Mouse (Mus musculus) liver, embryonic 16.5 days (tissue): ENCODE results near the gene Bhlha9. TPM values are rescaled to one million over a fixed set of nuclear protein-coding genes. Genes with fewer than 3 reads are reported as not detected.

Source experiments
- ATAC-seq: fragments of 200-750 bp; cut with Nextera tagmentation; 2 replicates; pipeline ENCODE4 v1.8.0; 2017; ENCODE audit warnings: low read depth, mild to moderate bottlenecking, moderate number of reproducible peaks, moderate library complexity
- H3K27ac ChIP-seq: fragments of 300-500 bp; sonication (generic); 2 replicates; pipeline ENCODE4 v1.5.1; 2014; ENCODE audit warnings: mild to moderate bottlenecking, low read length
- H3K27me3 ChIP-seq: fragments of 300-500 bp; sonication (generic); 2 replicates; pipeline ENCODE4 v1.6.1; 2014; ENCODE audit warnings: low read depth, low read length, mixed read lengths; ENCODE audit not compliant: control insufficient read depth, insufficient read depth
- H3K36me3 ChIP-seq: fragments of 300-500 bp; sonication (generic); 2 replicates; pipeline ENCODE4 v1.6.1; 2014; ENCODE audit warnings: mild to moderate bottlenecking; ENCODE audit not compliant: control insufficient read depth, insufficient read depth
- H3K4me1 ChIP-seq: fragments of 300-500 bp; sonication (generic); 2 replicates; pipeline ENCODE4 v1.6.1; 2014; ENCODE audit warnings: low read depth, low read length, mixed read lengths; ENCODE audit not compliant: control insufficient read depth
- H3K4me2 ChIP-seq: fragments of 300-500 bp; sonication (generic); 2 replicates; pipeline ENCODE4 v1.6.1; 2014; ENCODE audit warnings: low read depth, low read length, mixed read lengths
- H3K4me3 ChIP-seq: fragments of 300-500 bp; sonication (generic); 2 replicates; pipeline ENCODE4 v1.5.1; 2014; ENCODE audit warnings: low read depth, mild to moderate bottlenecking, low read length
- H3K9ac ChIP-seq: fragments of 300-500 bp; sonication (generic); 2 replicates; pipeline ENCODE4 v1.6.1; 2014; ENCODE audit warnings: low read depth, low read length
- H3K9me3 ChIP-seq: fragments of 300-500 bp; sonication (generic); replicated peaks from 2 replicates; pipeline ENCODE4 v1.6.1; 2016; ENCODE audit warnings: low read length; ENCODE audit not compliant: control insufficient read depth
- WGBS: fragments of 180-500 bp; shearing (Covaris S2); extraction: QIAGEN DNeasy Blood & Tissue Kit; methylation state at CpG from one replicate; pipeline ENCODE4 v1.1.7; 2014; ENCODE audit not compliant: insufficient replicate concordance; 5-methylcytosine and 5-hydroxymethylcytosine counted together
- polyA plus RNA-seq: library from polyadenylated mRNA; unstranded; fragments of >200 nt; fragmentation: Nextera tagmentation; extraction: Ambion mirVana; gene quantifications from 2 replicates; pipeline ENCODE4 v1.2.1, GENCODE M21; 2015

The Bhlha9 gene
- polyA plus RNA-seq, 1 experiment from 2014 or later, result not detected

GRCm38 (mm10) chr11:76639269-76639985, 32.8 kb upstream of the Bhlha9 start:
- 72% methylated on average over 17 of the region's 17 CpGs for WGBS
- H3K36me3 ChIP-seq, result no peaks in the 10 kb centered on the region
- H3K27ac ChIP-seq, result no peak overlapping the region
- no peak overlapping the region for H3K9ac ChIP-seq
- H3K4me1 ChIP-seq, result no peaks in the 10 kb centered on the region
- ATAC-seq, result no peak
- H3K9me3 ChIP-seq, result no peaks in the 10 kb centered on the region
- H3K27me3 ChIP-seq, result no peaks in the 10 kb centered on the region
- no peak overlapping the region for H3K4me2 ChIP-seq
- H3K4me3 ChIP-seq, result no peak overlapping the region

DNA sequence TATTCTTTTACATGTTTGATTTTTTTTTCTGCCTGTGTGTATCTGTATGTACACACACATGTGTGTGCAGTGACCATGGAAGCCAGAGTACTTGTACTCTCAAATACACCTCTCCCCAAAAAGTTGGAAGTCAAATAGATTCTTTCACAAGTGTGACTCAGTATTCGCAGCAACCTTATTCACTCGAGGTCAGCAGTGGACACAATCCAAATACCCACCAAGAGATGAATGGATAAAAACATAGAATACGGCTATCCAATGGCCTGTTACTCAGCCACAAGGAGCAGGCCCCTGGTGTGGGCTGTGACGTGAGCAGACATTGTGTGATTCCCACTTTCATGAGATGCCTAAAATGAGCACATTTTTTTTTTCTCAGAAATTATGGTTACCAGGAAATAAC, 32.0 kb upstream of the Bhlha9 start:
- no peak for ATAC-seq
- no peaks in the 10 kb centered on the region for H3K9me3 ChIP-seq
- WGBS, result 52% methylated on average over 4 of the region's 4 CpGs
- no peaks in the 10 kb centered on the region for H3K4me1 ChIP-seq
- no peak overlapping the region for H3K9ac ChIP-seq
- no peak overlapping the region for H3K4me3 ChIP-seq
- no peak overlapping the region for H3K27ac ChIP-seq
- no peaks in the 10 kb centered on the region for H3K36me3 ChIP-seq
- H3K27me3 ChIP-seq, result peaks cover 5% of the 10 kb centered on the region
- no peak overlapping the region for H3K4me2 ChIP-seq

GRCm38 (mm10) chr11:76644257-76644656, 28.0 kb upstream of the Bhlha9 start:
- no peak overlapping the region for H3K4me3 ChIP-seq
- H3K36me3 ChIP-seq, result no peaks in the 10 kb centered on the region
- H3K9ac ChIP-seq, result no peak overlapping the region
- no peaks in the 10 kb centered on the region for H3K4me1 ChIP-seq
- H3K9me3 ChIP-seq, result no peaks in the 10 kb centered on the region
- H3K27me3 ChIP-seq, result peaks cover 16% of the 10 kb centered on the region
- WGBS, result 63% methylated on average over 6 of the region's 6 CpGs
- no peak overlapping the region for H3K27ac ChIP-seq
- ATAC-seq, result no peak
- H3K4me2 ChIP-seq, result no peak overlapping the region

DNA sequence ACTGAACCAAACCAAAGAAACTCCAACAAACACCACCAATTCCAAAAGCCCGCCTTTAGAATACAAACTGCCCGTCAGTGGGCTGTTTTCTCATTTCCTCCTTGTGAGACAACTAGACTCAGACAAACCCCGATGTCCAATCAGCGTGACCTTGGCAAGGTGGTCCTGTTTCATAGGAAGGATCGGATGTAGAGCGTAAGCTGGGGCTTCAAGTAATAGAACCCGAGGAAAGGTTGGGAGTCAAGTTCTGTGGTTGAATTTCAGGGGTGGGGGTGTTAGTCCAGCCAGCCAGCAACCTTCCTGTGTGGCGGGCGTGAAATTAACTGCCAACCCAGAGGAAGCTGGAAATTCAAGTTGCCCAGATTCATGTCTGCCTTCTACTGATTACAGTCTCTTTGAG, 27.2 kb upstream of the Bhlha9 start:
- Histone ChIP-seq H3K9ac (no peak overlapping the region), H3K4me2 (no peak overlapping the region), H3K9me3 (no peaks in the 10 kb centered on the region), H3K4me3 (no peak overlapping the region), H3K27ac (no peak overlapping the region), H3K36me3 (no peaks in the 10 kb centered on the region), H3K27me3 (peaks cover 16% of the 10 kb centered on the region), H3K4me1 (no peaks in the 10 kb centered on the region)
- 29% methylated on average over 9 of the region's 9 CpGs for WGBS
- ATAC-seq, result no peak

GRCm38 (mm10) chr11:76645955-76646354, 26.3 kb upstream of the Bhlha9 start:
- Histone ChIP-seq H3K27me3 (peaks cover 16% of the 10 kb centered on the region), H3K4me2 (peak overlapping the region; percentile 3; the same call in 1 of the 2 replicates), H3K4me3 (no peak overlapping the region), H3K4me1 (no peaks in the 10 kb centered on the region), H3K9me3 (no peaks in the 10 kb centered on the region), H3K36me3 (no peaks in the 10 kb centered on the region), H3K9ac (no peak overlapping the region), H3K27ac (no peak overlapping the region)
- under 1% methylated on average over 19 of the region's 19 CpGs for WGBS
- ATAC-seq, result no peak

- no peak overlapping the region for H3K27ac ChIP-seq
- H3K36me3 ChIP-seq, result no peaks in the 10 kb centered on the region
- H3K4me3 ChIP-seq, result no peak overlapping the region
- no peak overlapping the region for H3K9ac ChIP-seq
- WGBS, result 11% methylated on average over 7 of the region's 7 CpGs
- H3K27me3 ChIP-seq, result peaks cover 16% of the 10 kb centered on the region
- no peak overlapping the region for H3K4me2 ChIP-seq
- no peaks in the 10 kb centered on the region for H3K9me3 ChIP-seq
- ATAC-seq, result no peak
- no peaks in the 10 kb centered on the region for H3K4me1 ChIP-seq
Observed at GRCm38 (mm10) chr11:76647062-76647461, 25.2 kb upstream of the Bhlha9 start.

- Histone ChIP-seq H3K4me1 (no peaks in the 10 kb centered on the region), H3K36me3 (no peaks in the 10 kb centered on the region), H3K9ac (no peak overlapping the region), H3K4me3 (no peak overlapping the region), H3K27ac (no peak overlapping the region), H3K27me3 (peaks cover 16% of the 10 kb centered on the region), H3K9me3 (no peaks in the 10 kb centered on the region), H3K4me2 (no peak overlapping the region)
- ATAC-seq, result no peak
- 3% methylated on average over 9 of the region's 9 CpGs for WGBS
Observed at GRCm38 (mm10) chr11:76647500-76647899, 24.8 kb upstream of the Bhlha9 start.

GRCm38 (mm10) chr11:76650862-76651560, 21.3 kb upstream of the Bhlha9 start:
- ATAC-seq, result no peak
- WGBS, result 52% methylated on average over 13 of the region's 14 CpGs

DNA sequence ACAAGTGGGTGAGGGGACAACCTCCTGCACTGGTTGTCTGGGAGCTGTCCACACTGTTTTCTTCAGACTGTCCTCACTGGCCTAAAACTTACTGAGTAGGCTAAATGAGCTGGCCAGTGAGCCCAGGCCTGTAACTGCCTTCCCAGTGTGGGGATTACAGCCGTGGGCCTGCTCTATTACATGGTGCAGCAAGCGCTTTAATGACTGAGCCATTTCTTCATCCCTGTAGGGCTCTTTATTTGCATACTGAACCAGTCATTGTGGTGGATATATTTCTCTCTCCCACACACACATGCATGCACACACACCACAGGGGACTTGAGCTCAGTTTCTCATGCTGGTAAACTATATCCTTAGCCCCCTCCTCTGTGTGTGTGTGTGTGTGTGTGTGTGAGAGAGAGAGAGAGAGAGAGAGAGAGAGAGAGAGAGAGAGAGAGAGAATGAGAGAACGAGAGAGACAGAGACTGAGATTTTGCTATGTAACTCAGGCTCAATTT, 19.4 kb upstream of the Bhlha9 start:
- no peak overlapping the region for H3K9ac ChIP-seq
- no peaks in the 10 kb centered on the region for H3K9me3 ChIP-seq
- no peak overlapping the region for H3K27ac ChIP-seq
- no peak overlapping the region for H3K4me2 ChIP-seq
- no peak overlapping the region for H3K4me3 ChIP-seq
- no peaks in the 10 kb centered on the region for H3K4me1 ChIP-seq
- H3K27me3 ChIP-seq, result no peaks in the 10 kb centered on the region
- WGBS, result 49% methylated on average over 3 of the region's 3 CpGs
- H3K36me3 ChIP-seq, result no peaks in the 10 kb centered on the region
- no peak for ATAC-seq

More at GRCm38 (mm10) chr11:76650862-76651560, 21.3 kb upstream of the Bhlha9 start:
- Histone ChIP-seq H3K9me3 (no peaks in the 10 kb centered on the region), H3K36me3 (no peaks in the 10 kb centered on the region), H3K4me2 (no peak overlapping the region), H3K9ac (no peak overlapping the region), H3K4me3 (no peak overlapping the region), H3K27me3 (peaks cover 6% of the 10 kb centered on the region), H3K4me1 (no peaks in the 10 kb centered on the region), H3K27ac (no peak overlapping the region)
